Mouse (Mus musculus) C2C12 (cell line): ENCODE data around the gene 1700025F22Rik.

ENCODE experiments used
- CEBPB ChIP-seq: IDR thresholded peaks from one replicate; pipeline ENCODE4 v1.6.1; 2011; ENCODE audit warnings: low read depth, mild to moderate bottlenecking, control low read depth, moderate library complexity
- CTCF ChIP-seq: IDR thresholded peaks from one replicate; pipeline ENCODE4 v1.5.1; 2011; ENCODE audit not compliant: control insufficient read depth, insufficient read depth, insufficient read length
- FOSL1 ChIP-seq: IDR thresholded peaks from one replicate; pipeline ENCODE4 v1.8.0; 2011; ENCODE audit warnings: mild to moderate bottlenecking, low read length; ENCODE audit not compliant: poor library complexity, insufficient read depth, severe bottlenecking
- MAX ChIP-seq: IDR thresholded peaks from one replicate; pipeline ENCODE4 v1.6.1; 2011; ENCODE audit warnings: mild to moderate bottlenecking, control low read depth
- MYOD1 ChIP-seq: IDR thresholded peaks from one replicate; pipeline ENCODE4 v1.6.1; 2011; ENCODE audit warnings: low read depth; ENCODE audit not compliant: control insufficient read depth, insufficient read length
- MYOG ChIP-seq: IDR thresholded peaks from one replicate; pipeline ENCODE4 v1.6.1; 2011; ENCODE audit not compliant: control insufficient read depth, insufficient read length; ENCODE audit errors: extremely low read depth
- USF1 ChIP-seq: IDR thresholded peaks from one replicate; pipeline ENCODE4 v1.6.1; 2011; ENCODE audit warnings: low read depth, mild to moderate bottlenecking, control low read depth, moderate library complexity

- TF ChIP-seq CTCF, result no peak
- TF ChIP-seq USF1, result no peak
- no peak for TF ChIP-seq MYOG
- no peak for TF ChIP-seq MYOD1
- TF ChIP-seq MAX, result no peak
- TF ChIP-seq CEBPB, result no peak
- no peak for TF ChIP-seq FOSL1
Measured at GRCm38 (mm10) chr19:11119338-11119737, 45.8 kb downstream of the 1700025F22Rik start.
